Mouse (Mus musculus): ENCODE results near the gene Gm10647. TPM values are rescaled to one million over a fixed set of nuclear protein-coding genes. Genes with fewer than 3 reads are reported as not detected.

The Gm10647 gene
- total RNA-seq (2023): 0.27 TPM

GRCm38 (mm10) chr9:66796739-66797138 lies at the start of gene Gm10647:
Gene Gm10647 (plus strand): TSS chr9:66797039.

DNA sequence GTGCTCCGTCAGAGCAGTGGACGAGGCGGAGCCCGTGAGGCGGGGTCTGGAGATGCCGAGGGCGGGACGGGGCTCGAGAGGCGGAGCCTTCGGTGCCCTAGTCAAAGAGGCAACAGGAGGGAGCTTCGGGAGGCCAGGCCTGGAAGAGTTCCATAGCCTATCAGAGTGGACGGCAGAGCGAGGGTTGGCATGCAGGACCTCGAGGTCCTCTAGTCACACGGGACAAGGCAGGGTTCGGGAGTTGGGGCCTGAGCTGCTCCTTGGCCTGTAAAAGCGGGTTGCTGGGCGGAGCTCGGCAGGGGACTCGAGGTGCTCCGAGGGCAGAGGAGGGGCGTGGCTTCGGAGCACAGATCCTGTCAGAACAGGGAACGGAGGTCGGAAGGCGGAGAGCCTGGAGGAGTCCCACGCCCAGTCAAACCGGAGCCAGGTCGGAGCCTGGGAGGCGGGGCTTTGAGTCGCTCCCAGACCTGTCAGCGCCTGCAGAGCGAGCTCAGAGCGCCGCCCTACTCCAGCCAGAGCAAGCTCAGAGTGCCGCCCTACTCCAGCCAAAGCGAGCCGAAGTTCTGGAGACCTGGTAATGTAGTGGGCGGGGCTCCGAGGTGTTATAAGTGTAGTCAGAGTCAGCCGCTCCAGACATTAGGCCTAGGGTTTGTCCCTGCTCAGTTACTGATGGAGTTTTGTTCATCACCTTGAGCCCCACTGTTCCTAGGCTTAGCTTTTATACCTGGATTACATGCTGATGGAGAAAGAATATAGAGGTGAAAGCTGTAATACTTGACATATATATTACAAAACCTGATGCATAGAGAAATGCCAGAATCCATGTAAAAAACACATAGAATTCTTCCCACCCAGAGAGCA lies 1.1 kb upstream of the Gm10647 start, which contains the start of gene Aph1b:
TSS of gene Aph1b (minus strand) at position 27 of the 861 bp plus-strand sequence.

DNA sequence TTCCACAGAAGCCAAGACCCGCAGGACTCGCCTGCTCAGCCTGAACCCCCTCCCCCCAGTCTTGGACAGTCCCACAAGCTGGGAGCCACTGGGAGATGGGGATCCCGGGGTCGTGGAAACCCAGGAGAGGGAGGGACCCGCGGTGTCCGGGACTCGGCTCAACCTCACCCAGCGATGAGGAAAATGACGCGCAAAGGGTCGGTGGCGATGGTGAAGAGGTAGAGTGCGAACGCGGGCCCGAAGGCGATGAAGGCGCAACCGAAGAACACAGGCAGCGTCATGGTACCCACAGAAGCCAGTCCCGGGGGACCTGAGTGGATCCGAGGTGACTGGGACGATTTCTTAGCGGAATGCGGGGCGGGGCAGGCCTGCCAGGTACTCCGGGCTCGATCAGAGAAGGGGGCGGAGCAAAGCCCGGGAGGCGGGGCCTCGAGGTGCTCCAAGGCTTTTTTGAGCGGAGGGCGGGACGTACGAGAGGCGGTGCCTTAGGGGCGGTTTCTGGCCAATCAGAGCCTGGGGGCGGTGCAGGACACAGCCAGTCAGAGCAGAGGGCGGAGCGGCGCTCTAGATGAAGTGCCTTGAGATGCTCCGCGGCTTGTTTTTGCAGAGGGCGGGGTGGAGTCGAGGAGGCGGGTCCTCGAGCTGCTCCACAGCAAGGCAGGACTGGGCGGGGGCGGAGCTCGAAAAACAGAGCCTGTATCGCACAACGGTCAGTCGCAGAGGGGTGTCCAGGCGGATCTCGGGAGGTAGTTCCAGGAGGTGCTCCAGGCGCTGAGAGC lies 37.7 kb downstream of the Gm10647 start, which contains the start of gene Aph1c:
TSS of gene Aph1c (minus strand) at position 409 of the 779 bp plus-strand sequence.

Other genes starting within 250 kb of the Gm10647 start
- 195 TPM for gene Usp3, start 203.9 kb upstream of the Gm10647 start, total RNA-seq (2023)
- 5.9 TPM for gene Car12, start 83.4 kb upstream of the Gm10647 start, total RNA-seq (2023)
- gene Aph1b, start 1.5 kb upstream of the Gm10647 start, total RNA-seq (2023): 0.98 TPM
- gene Aph1c, start 37.7 kb downstream of the Gm10647 start, total RNA-seq (2023): 1.1 TPM
- 49.6 TPM for gene Rab8b, start 122.6 kb downstream of the Gm10647 start, total RNA-seq (2023)
- 32.8 TPM for gene Rps27l, start 149.0 kb downstream of the Gm10647 start, total RNA-seq (2023)
- 14.1 TPM for gene Lactb, start 178.4 kb downstream of the Gm10647 start, total RNA-seq (2023)